Mouse (Mus musculus) intestine, embryonic 16.5 days (tissue): ENCODE measurements around the gene Rbfox3. TPM values are rescaled to one million over a fixed set of nuclear protein-coding genes. Genes with fewer than 3 reads are reported as not detected.
A peak's percentile ranks its signal among the peaks of the same experiment; 100 is the strongest.

Experiments
- ATAC-seq: fragments of 200-750 bp; cut with Nextera tagmentation; 2 replicates; pipeline ENCODE4 v1.8.0; 2017; ENCODE audit warnings: moderate TSS enrichment, moderate library complexity
- H3K27ac ChIP-seq: fragments of 300-500 bp; sonication (generic); 2 replicates; pipeline ENCODE4 v1.5.1; 2014; ENCODE audit warnings: mild to moderate bottlenecking, low read length
- H3K27me3 ChIP-seq: fragments of 300-500 bp; sonication (generic); replicated peaks from 2 replicates; pipeline ENCODE4 v1.6.1; 2014; ENCODE audit warnings: low read length, control low read depth, mixed read lengths; ENCODE audit not compliant: control insufficient read depth, insufficient read depth
- H3K36me3 ChIP-seq: fragments of 300-500 bp; sonication (generic); 2 replicates; pipeline ENCODE4 v1.6.1; 2014; ENCODE audit warnings: low read length, control low read depth; ENCODE audit not compliant: control insufficient read depth, insufficient read depth
- H3K4me1 ChIP-seq: fragments of 300-500 bp; sonication (generic); 2 replicates; pipeline ENCODE4 v1.6.1; 2014; ENCODE audit warnings: low read length, control low read depth, mixed read lengths; ENCODE audit not compliant: control insufficient read depth, insufficient read depth
- H3K4me2 ChIP-seq: fragments of 300-500 bp; sonication (generic); 2 replicates; pipeline ENCODE4 v1.6.1; 2014; ENCODE audit warnings: low read depth, low read length, control low read depth
- H3K4me3 ChIP-seq: fragments of 300-500 bp; sonication (generic); 2 replicates; pipeline ENCODE4 v1.5.1; 2014; ENCODE audit warnings: mild to moderate bottlenecking, low read length
- H3K9ac ChIP-seq: fragments of 300-500 bp; sonication (generic); 2 replicates; pipeline ENCODE4 v1.6.1; 2014; ENCODE audit warnings: low read depth, low read length
- H3K9me3 ChIP-seq: fragments of 300-500 bp; sonication (generic); 2 replicates; pipeline ENCODE4 v1.6.1; 2016; ENCODE audit warnings: low read length, control low read depth; ENCODE audit not compliant: control insufficient read depth
- WGBS: fragments of 180-500 bp; shearing (Covaris S2); extraction: QIAGEN DNeasy Blood & Tissue Kit; methylation state at CpG from one replicate; pipeline ENCODE4 v1.1.7; 2014; 5-methylcytosine and 5-hydroxymethylcytosine counted together
- polyA plus RNA-seq: library from polyadenylated mRNA; unstranded; fragments of >200 nt; fragmentation: Nextera tagmentation; extraction: Ambion mirVana; gene quantifications from 2 replicates; pipeline ENCODE4 v1.2.1, GENCODE M21; 2015

Rbfox3 gene
- polyA plus RNA-seq, 1 experiment from 2014 or later, result 0.98 TPM

- Histone ChIP-seq H3K9me3 (0 out of 2 replicates have a peak, but pooled peaks cover 3% of the 10 kb centered on the region), H3K27ac (peak overlapping the region; percentile 61; the same call in 1 of the 2 replicates), H3K4me3 (no peak overlapping the region), H3K9ac (peak overlapping the region; percentile 45; the same call in 1 of the 2 replicates), H3K36me3 (no peaks in the 10 kb centered on the region), H3K4me1 (peaks cover 8% of the 10 kb centered on the region), H3K4me2 (peak overlapping the region; percentile 19), H3K27me3 (no peaks in the 10 kb centered on the region)
- WGBS, result 69% methylated on average over 4 of the region's 4 CpGs
- ATAC-seq, result peak; percentile 42; the same call in 1 of the 2 replicates
Observed at GRCm38 (mm10) chr11:118459536-118459935, 451.9 kb downstream of the Rbfox3 start.

DNA sequence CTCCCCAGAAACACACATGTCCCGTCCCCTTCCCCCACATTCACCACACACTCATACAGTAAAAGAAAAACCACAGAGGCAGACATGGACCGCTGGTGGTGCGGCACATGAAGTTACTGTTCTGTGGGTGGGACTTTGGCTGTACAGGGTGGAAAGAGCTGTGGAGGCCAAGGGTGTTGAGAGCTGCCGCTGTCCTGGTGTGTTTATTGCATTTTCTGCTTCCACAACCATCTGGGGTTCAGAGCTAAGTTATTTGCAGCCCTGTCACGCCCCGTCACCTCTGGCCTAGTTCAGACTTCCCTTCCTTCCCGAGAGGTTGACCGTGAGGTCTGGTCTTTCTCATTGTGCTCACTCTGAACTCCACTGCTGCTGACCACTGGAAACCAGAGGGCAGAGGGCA is 452.3 kb downstream of the Rbfox3 start:
- peak overlapping the region; percentile 19 for H3K4me2 ChIP-seq
- WGBS, result 27% methylated on average over 8 of the region's 8 CpGs
- H3K4me1 ChIP-seq, result peaks cover 8% of the 10 kb centered on the region
- peak overlapping the region; percentile 45; the same call in 1 of the 2 replicates for H3K9ac ChIP-seq
- H3K9me3 ChIP-seq, result 0 out of 2 replicates have a peak, but pooled peaks cover 3% of the 10 kb centered on the region
- ATAC-seq, result peak; percentile 79
- peak overlapping the region; percentile 61 for H3K27ac ChIP-seq
- H3K27me3 ChIP-seq, result no peaks in the 10 kb centered on the region
- no peaks in the 10 kb centered on the region for H3K36me3 ChIP-seq
- H3K4me3 ChIP-seq, result 0 out of 2 replicates have a peak overlapping the region, but pooled peaks have one; percentile 3

- Histone ChIP-seq H3K4me3 (no peak overlapping the region), H3K27ac (no peak overlapping the region), H3K27me3 (no peaks in the 10 kb centered on the region), H3K9me3 (0 out of 2 replicates have a peak, but pooled peaks cover 3% of the 10 kb centered on the region), H3K9ac (no peak overlapping the region), H3K4me2 (no peak overlapping the region), H3K4me1 (peaks cover 8% of the 10 kb centered on the region), H3K36me3 (no peaks in the 10 kb centered on the region)
- no peak for ATAC-seq
- WGBS, result 74% methylated on average over 11 of the region's 11 CpGs
Observed at GRCm38 (mm10) chr11:118456937-118457336, 454.5 kb downstream of the Rbfox3 start.

- H3K4me3 ChIP-seq, result no peak overlapping the region
- no peaks in the 10 kb centered on the region for H3K27me3 ChIP-seq
- WGBS, result 79% methylated on average over 6 of the region's 6 CpGs
- H3K36me3 ChIP-seq, result no peaks in the 10 kb centered on the region
- 0 out of 2 replicates have a peak, but pooled peaks cover 3% of the 10 kb centered on the region for H3K9me3 ChIP-seq
- ATAC-seq, result no peak
- no peak overlapping the region for H3K27ac ChIP-seq
- no peak overlapping the region for H3K9ac ChIP-seq
- no peak overlapping the region for H3K4me2 ChIP-seq
- H3K4me1 ChIP-seq, result peaks cover 8% of the 10 kb centered on the region
Observed at GRCm38 (mm10) chr11:118455788-118456187, 455.6 kb downstream of the Rbfox3 start.

- Histone ChIP-seq H3K36me3 (no peaks in the 10 kb centered on the region), H3K4me1 (peaks cover 5% of the 10 kb centered on the region), H3K27ac (no peak overlapping the region), H3K9me3 (no peaks in the 10 kb centered on the region), H3K4me3 (no peak overlapping the region), H3K4me2 (no peak overlapping the region), H3K27me3 (no peaks in the 10 kb centered on the region), H3K9ac (no peak overlapping the region)
- WGBS, result 67% methylated on average over 11 of the region's 11 CpGs
- ATAC-seq, result no peak
Observed at GRCm38 (mm10) chr11:118453886-118454671, 457.3 kb downstream of the Rbfox3 start.

- no peak overlapping the region for H3K27ac ChIP-seq
- H3K9me3 ChIP-seq, result no peaks in the 10 kb centered on the region
- H3K9ac ChIP-seq, result no peak overlapping the region
- H3K27me3 ChIP-seq, result no peaks in the 10 kb centered on the region
- no peaks in the 10 kb centered on the region for H3K36me3 ChIP-seq
- H3K4me1 ChIP-seq, result no peaks in the 10 kb centered on the region
- WGBS, result 65% methylated on average over 2 of the region's 2 CpGs
- H3K4me2 ChIP-seq, result no peak overlapping the region
- no peak overlapping the region for H3K4me3 ChIP-seq
- ATAC-seq, result no peak
Observed at GRCm38 (mm10) chr11:118452955-118453354, 458.4 kb downstream of the Rbfox3 start.

DNA sequence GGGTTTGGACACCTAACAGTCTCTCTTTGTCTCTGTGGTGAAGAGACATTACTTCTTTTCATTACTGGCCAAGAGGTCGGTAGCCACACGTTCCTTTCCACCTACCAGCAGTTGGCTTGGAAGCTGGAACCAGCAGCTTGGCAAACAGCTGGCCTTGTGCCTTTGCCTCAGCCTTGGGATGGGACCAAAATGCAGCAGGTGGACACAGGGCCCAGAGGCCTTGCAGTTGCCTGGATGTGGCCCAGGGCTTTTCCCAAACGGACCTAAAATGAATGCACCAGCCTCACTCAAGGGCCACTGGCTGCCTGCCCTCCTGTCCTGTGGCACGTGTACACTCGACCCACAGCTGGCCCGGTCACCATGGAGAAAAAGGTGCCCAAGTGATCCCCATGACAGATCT is 460.2 kb downstream of the Rbfox3 start:
- ATAC-seq, result no peak
- Histone ChIP-seq H3K9ac (0 out of 2 replicates have a peak overlapping the region, but pooled peaks have one; percentile 14), H3K4me3 (no peak overlapping the region), H3K27me3 (no peaks in the 10 kb centered on the region), H3K36me3 (no peaks in the 10 kb centered on the region), H3K4me2 (no peak overlapping the region), H3K9me3 (no peaks in the 10 kb centered on the region), H3K27ac (no peak overlapping the region), H3K4me1 (no peaks in the 10 kb centered on the region)
- WGBS, result 80% methylated on average over 6 of the region's 6 CpGs

DNA sequence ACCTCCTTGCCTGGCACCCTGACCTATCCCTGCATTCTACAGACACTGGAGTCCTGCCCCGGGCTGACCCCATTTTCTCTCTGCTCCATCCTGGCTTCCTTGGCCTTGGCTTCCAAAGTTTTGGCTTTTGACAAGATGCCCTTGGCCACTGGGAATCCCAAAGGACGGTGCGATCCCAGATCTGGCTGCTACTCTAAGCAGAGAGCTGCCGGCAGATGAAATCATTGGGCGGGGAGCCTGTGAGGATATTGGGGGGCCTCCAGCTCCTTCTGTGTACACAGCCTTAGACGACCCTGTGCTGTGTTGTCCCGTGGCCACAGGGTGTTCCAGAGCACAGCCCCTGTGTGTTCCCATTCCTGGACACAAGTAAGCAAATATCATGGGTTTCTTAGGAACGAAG is 463.0 kb downstream of the Rbfox3 start:
- Histone ChIP-seq H3K9ac (no peak overlapping the region), H3K36me3 (no peaks in the 10 kb centered on the region), H3K27me3 (no peaks in the 10 kb centered on the region), H3K9me3 (no peaks in the 10 kb centered on the region), H3K4me1 (no peaks in the 10 kb centered on the region), H3K4me2 (no peak overlapping the region), H3K4me3 (no peak overlapping the region), H3K27ac (no peak overlapping the region)
- WGBS, result 75% methylated on average over 8 of the region's 8 CpGs
- ATAC-seq, result no peak

DNA sequence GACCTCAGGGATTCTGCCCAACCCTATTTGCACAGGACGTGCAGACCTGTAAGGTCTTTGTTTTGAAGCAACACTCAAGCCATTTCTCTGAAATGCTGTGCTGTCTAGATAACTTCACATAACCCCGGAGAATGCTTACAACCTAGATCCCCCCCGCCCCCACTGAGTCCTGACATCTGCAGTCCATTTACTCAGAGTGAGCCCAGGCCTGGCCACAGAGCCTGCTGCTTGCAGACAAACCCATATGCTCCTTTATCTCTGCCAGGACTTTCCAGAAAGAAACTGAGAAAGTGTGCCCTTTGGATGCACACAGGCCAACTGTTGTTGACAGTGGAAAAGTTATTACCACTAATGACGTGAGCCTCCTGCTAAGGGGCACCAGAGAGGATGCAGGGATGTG is 464.1 kb downstream of the Rbfox3 start:
- ATAC-seq, result no peak
- Histone ChIP-seq H3K36me3 (no peaks in the 10 kb centered on the region), H3K9ac (no peak overlapping the region), H3K27ac (no peak overlapping the region), H3K4me3 (no peak overlapping the region), H3K4me2 (no peak overlapping the region), H3K4me1 (no peaks in the 10 kb centered on the region), H3K9me3 (no peaks in the 10 kb centered on the region), H3K27me3 (no peaks in the 10 kb centered on the region)
- WGBS, result 54% methylated on average over 4 of the region's 4 CpGs
